Mouse (Mus musculus) NIH3T3 (cell line): ENCODE data around the gene Slc16a6.

ENCODE experiments used
- DNase-seq: peaks from one replicate; pipeline ENCODE4 v3.0.0-alpha.2; 2012; ENCODE audit warnings: low read depth

The Slc16a6 gene

GRCm38 (mm10) chr11:109487111-109487510 lies 13.7 kb upstream of the Slc16a6 start:
- no peak for DNase-seq

GRCm38 (mm10) chr11:109485398-109486045 lies 12.1 kb upstream of the Slc16a6 start:
- no peak for DNase-seq

GRCm38 (mm10) chr11:109480440-109480839 lies 7.0 kb upstream of the Slc16a6 start:
- no peak for DNase-seq

GRCm38 (mm10) chr11:109479575-109480285 lies 6.3 kb upstream of the Slc16a6 start:
- no peak for DNase-seq

- no peak for DNase-seq
Measured at GRCm38 (mm10) chr11:109477606-109478380, 4.4 kb upstream of the Slc16a6 start.

DNA sequence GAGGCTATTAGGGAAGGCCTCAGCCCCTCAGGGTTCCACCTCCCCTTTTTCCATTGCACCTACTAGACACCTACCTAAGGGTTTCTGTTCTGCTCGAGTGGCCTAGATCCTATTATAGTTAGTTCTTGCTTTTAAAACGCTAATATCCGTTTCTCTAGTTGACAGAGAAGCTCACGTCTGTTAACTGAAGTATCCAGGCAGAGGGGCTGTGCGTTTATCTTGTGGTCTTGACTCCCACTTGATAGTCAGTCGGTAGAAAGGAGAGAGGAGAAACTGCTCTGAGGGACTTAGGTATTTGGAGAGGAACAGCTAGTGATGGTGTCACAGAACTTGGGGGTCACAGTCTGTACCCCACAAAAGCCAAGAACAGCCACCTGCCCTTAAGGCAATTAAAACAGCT lies 3.3 kb upstream of the Slc16a6 start:
- DNase-seq = no peak

- DNase-seq = no peak
Measured at GRCm38 (mm10) chr11:109476241-109476640, 2.8 kb upstream of the Slc16a6 start.

- no peak for DNase-seq
Measured at GRCm38 (mm10) chr11:109475717-109476116, 2.3 kb upstream of the Slc16a6 start.

GRCm38 (mm10) chr11:109474836-109475235 lies 1.4 kb upstream of the Slc16a6 start:
- no peak for DNase-seq

GRCm38 (mm10) chr11:109474086-109474742 lies 816 bp upstream of the Slc16a6 start:
- no peak for DNase-seq

DNA sequence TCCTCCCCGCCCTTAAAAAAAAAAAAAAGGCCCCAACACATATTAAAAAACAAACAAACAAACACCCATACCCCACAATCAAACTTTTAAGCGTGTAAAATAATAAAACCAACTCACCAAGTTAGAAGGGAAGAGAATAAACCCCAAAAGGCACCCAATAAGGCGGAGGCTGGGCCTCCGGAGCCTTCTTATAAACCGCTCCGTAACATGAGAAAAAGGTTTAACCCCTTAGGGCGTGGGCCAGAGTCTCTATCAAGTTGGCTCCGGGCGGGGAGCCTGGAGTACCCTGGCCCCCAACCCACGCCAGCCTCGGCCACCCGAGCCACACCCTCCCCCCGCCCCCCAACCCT lies 602 bp downstream of the Slc16a6 start:
- DNase-seq = no peak

DNA sequence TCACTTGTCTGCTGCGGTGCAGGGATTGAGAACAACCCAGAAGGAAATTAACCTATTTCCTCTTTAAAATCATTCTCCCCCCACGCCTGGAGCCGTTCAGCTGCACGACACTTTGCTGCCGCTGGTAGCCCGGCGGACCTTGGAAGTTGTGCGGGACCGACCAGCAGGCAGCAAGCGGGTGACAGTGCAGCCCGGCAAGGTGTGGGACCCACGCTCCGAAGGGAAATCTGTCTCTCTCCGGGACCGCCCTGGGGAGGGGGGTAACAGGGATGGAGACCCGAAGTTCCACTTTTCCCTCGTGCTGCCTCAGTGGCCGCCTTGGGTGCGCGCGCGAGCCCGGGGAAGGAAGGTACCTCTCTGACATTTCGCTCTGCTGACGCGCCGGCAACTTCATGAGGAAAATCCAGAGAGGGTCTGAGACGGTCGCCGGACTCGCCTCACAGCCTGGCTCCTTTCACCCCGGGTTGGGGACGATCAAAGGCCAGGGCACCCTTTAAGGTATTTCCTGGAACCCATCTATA lies 1.2 kb downstream of the Slc16a6 start:
- DNase-seq = no peak

GRCm38 (mm10) chr11:109470921-109471861 lies 2.2 kb downstream of the Slc16a6 start:
- no peak for DNase-seq

GRCm38 (mm10) chr11:109470170-109470569 lies 3.2 kb downstream of the Slc16a6 start:
- DNase-seq = no peak

DNA sequence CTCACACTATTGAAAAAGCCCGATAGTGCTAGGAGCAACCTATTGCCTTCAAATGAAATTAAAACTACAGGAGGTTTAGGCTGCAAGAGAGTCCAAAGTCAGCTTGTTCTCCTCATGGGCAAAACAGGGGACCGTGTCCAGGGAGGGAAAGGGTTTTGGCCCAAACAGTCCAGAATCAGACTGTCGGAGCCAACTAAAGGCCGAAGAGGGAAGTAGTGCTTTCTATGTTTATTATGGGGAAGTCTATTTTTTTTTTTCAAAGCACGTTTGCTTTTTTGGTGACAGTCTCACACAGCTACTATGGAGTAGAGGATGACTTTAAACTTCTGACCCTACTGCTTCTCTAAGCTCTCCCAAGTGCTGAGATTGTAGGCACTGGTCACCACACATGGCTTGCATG lies 5.3 kb downstream of the Slc16a6 start:
- DNase-seq = no peak

GRCm38 (mm10) chr11:109466987-109467386 lies 6.4 kb downstream of the Slc16a6 start:
- no peak for DNase-seq

DNA sequence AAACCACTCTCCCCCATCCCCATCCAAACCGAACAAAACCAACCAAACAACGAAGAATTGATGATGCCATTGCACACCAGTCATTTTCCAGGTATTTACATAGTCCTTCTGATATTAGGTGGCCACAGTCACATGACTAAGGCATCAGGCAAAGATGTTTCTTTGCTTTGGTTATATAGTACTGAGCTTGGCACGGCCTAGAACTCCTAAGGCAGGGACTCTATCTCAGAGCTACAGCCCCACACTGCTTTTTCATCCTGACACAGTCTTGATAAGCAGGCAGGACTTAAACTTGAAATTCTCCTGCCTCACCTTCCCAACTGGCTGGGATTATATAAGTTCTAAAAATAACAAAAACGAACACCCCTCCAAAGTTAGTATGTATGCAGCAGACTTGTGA lies 8.3 kb downstream of the Slc16a6 start:
- DNase-seq = no peak

GRCm38 (mm10) chr11:109460586-109460985 lies 12.8 kb downstream of the Slc16a6 start:
- DNase-seq = peak; percentile 63

GRCm38 (mm10) chr11:109458165-109458564 lies 15.2 kb downstream of the Slc16a6 start:
- no peak for DNase-seq

DNA sequence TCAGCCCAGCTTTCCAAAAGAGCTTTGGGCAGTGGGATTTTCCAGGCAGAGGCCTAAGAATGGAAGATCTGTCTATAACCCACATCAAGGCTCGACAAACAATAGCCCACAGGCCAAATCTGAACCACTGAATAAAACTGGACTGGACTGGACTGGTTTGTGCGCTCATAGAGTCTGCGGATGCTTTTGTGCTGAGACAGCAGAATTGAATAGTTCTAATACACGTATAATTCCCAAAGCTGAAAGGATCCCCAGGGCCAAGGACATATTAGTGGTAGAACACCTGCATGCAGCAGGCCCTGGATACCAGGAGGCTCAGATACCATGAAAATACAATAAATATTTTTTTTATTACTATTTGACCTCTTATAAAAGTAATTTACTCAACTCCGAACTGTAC lies 17.1 kb downstream of the Slc16a6 start:
- no peak for DNase-seq

DNA sequence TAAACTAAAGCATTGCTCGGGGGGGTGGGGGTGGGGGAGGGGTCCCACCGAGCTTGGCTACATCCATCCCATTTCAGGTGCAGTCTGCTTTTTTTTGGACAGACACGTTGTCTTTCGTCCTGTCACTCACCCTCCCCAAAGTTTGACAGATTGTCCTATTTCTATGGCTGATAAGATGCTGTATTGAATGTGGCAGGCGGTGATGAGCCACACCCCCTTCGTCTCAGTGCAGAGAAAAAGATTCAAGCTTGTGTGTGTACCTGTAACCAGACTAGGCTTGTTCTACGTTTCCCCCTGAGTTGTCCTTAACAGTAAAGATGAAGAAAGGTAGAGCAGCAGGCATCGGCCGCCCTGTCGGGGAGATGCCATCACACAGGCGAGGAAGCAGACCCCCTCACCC lies 22.2 kb downstream of the Slc16a6 start:
- no peak for DNase-seq
